Mouse (Mus musculus) liver, postnatal 0 days (tissue): ENCODE measurements around the gene Crtap. TPM values are rescaled to one million over a fixed set of nuclear protein-coding genes. Genes with fewer than 3 reads are reported as not detected.

Experiments
- ATAC-seq: fragments of 200-750 bp; cut with Nextera tagmentation; 2 replicates; pipeline ENCODE4 v1.8.0; 2017; ENCODE audit warnings: mild to moderate bottlenecking, moderate library complexity
- DNase-seq: peaks from one replicate; pipeline ENCODE4 v3.0.0-alpha.2; 2016
- H3K27ac ChIP-seq: fragments of 300-500 bp; sonication (generic); 2 replicates; pipeline ENCODE4 v1.5.1; 2014; ENCODE audit warnings: antibody characterized with exemption, moderate library complexity, mild to moderate bottlenecking, low read depth
- H3K27me3 ChIP-seq: fragments of 300-500 bp; sonication (generic); 2 replicates; pipeline ENCODE4 v1.6.1; 2014; ENCODE audit warnings: low read length, control low read depth, mixed read lengths; ENCODE audit not compliant: insufficient read depth
- H3K36me3 ChIP-seq: fragments of 300-500 bp; sonication (generic); replicated peaks from 2 replicates; pipeline ENCODE4 v1.6.1; 2014; ENCODE audit warnings: mild to moderate bottlenecking, control low read depth, low read length, moderate library complexity, mixed read lengths; ENCODE audit not compliant: insufficient read depth
- H3K4me1 ChIP-seq: fragments of 300-500 bp; sonication (generic); 2 replicates; pipeline ENCODE4 v1.6.1; 2014; ENCODE audit warnings: antibody characterized with exemption, mild to moderate bottlenecking, control low read depth; ENCODE audit not compliant: insufficient read depth
- H3K4me2 ChIP-seq: fragments of 300-500 bp; sonication (generic); 2 replicates; pipeline ENCODE4 v1.6.1; 2014; ENCODE audit warnings: low read depth, mild to moderate bottlenecking, low read length, moderate library complexity, mixed read lengths
- H3K4me3 ChIP-seq: fragments of 300-500 bp; sonication (generic); 2 replicates; pipeline ENCODE4 v1.5.1; 2014; ENCODE audit warnings: low read depth, low read length
- H3K9ac ChIP-seq: fragments of 300-500 bp; sonication (generic); replicated peaks from 2 replicates; pipeline ENCODE4 v1.6.1; 2014; ENCODE audit warnings: mild to moderate bottlenecking, moderate library complexity
- H3K9me3 ChIP-seq: fragments of 300-500 bp; sonication (generic); 2 replicates; pipeline ENCODE4 v1.6.1; 2016; ENCODE audit warnings: mild to moderate bottlenecking, control low read depth, low read length, mixed read lengths
- CTCF ChIP-seq: sonication (generic); IDR thresholded peaks from 2 replicates; pipeline ENCODE4 v1.5.1; 2016; ENCODE audit warnings: antibody characterized with exemption, low read depth
- EP300 ChIP-seq: IDR thresholded peaks from 2 replicates; pipeline ENCODE4 v1.6.1; 2016; ENCODE audit warnings: antibody characterized with exemption, low read depth, mild to moderate bottlenecking
- WGBS: fragments of 180-500 bp; shearing (Covaris S2); extraction: QIAGEN DNeasy Blood & Tissue Kit; methylation state at CpG from one replicate; pipeline ENCODE4 v1.1.7; 2014; ENCODE audit not compliant: insufficient replicate concordance; 5-methylcytosine and 5-hydroxymethylcytosine counted together
- polyA plus RNA-seq: library from polyadenylated mRNA; unstranded; fragments of >200 nt; fragmentation: Nextera tagmentation; extraction: Ambion mirVana; gene quantifications from 2 replicates; pipeline ENCODE4 v1.2.1, GENCODE M21; 2015

The Crtap gene
- 19.9 and 20.1 TPM in 2 replicates for polyA plus RNA-seq

- Histone ChIP-seq H3K9ac (peak within 1 kb of the TSS; percentile 67), H3K4me2 (peak within 1 kb of the TSS; percentile 95), H3K9me3 (no peaks in the 10 kb centered on the region), H3K27me3 (no peaks in the 10 kb centered on the region), H3K4me3 (peak within 1 kb of the TSS; percentile 65), H3K4me1 (peaks cover 11% of the 10 kb centered on the region), H3K27ac (peak within 1 kb of the TSS; percentile 30; the same call in 1 of the 2 replicates), H3K36me3 (no peaks in the 10 kb centered on the region)
- ATAC-seq (peak; percentile 73), DNase-seq (peak; percentile 81)
- TF ChIP-seq EP300 (no peak), CTCF (no peak)
- 2% methylated on average over 72 of the region's 96 CpGs for WGBS
These were observed at the start of gene Crtap for GRCm38 (mm10) chr9:114389905-114390748. Gene Crtap (minus strand): TSS chr9:114390675.

GRCm38 (mm10) chr9:114435668-114436067 lies 45.2 kb upstream of the Crtap start:
- Histone ChIP-seq H3K4me3 (no peak overlapping the region), H3K27ac (no peak overlapping the region), H3K9me3 (no peaks in the 10 kb centered on the region), H3K9ac (no peak overlapping the region), H3K4me2 (no peak overlapping the region), H3K4me1 (no peaks in the 10 kb centered on the region), H3K27me3 (no peaks in the 10 kb centered on the region), H3K36me3 (peaks cover 5% of the 10 kb centered on the region; the same call in 1 of the 2 replicates)
- 70% methylated on average over 2 of the region's 2 CpGs for WGBS
- TF ChIP-seq CTCF (no peak), EP300 (no peak)
- ATAC-seq (no peak), DNase-seq (no peak)

GRCm38 (mm10) chr9:114428103-114428834 lies 37.8 kb upstream of the Crtap start:
- no peak for ATAC-seq

GRCm38 (mm10) chr9:114427425-114427824 lies 37.0 kb upstream of the Crtap start:
- Histone ChIP-seq H3K4me3 (no peak overlapping the region), H3K27ac (no peak overlapping the region), H3K4me1 (no peaks in the 10 kb centered on the region), H3K4me2 (no peak overlapping the region), H3K36me3 (peaks cover 8% of the 10 kb centered on the region; the same call in 1 of the 2 replicates), H3K27me3 (no peaks in the 10 kb centered on the region), H3K9me3 (no peaks in the 10 kb centered on the region), H3K9ac (no peak overlapping the region)
- DNase-seq (no peak), ATAC-seq (no peak)
- TF ChIP-seq CTCF: no peak
- TF ChIP-seq EP300: no peak
- 75% methylated on average over 8 of the region's 8 CpGs for WGBS

More at GRCm38 (mm10) chr9:114428103-114428834, 37.8 kb upstream of the Crtap start:
- no peak for DNase-seq
- Histone ChIP-seq H3K4me1 (no peaks in the 10 kb centered on the region), H3K4me3 (no peak overlapping the region), H3K27me3 (no peaks in the 10 kb centered on the region), H3K27ac (no peak overlapping the region), H3K4me2 (no peak overlapping the region), H3K9ac (no peak overlapping the region), H3K9me3 (no peaks in the 10 kb centered on the region), H3K36me3 (peaks cover 8% of the 10 kb centered on the region)
- 74% methylated on average over 12 of the region's 12 CpGs for WGBS
- TF ChIP-seq EP300 (no peak), CTCF (no peak)

GRCm38 (mm10) chr9:114426201-114426600 lies 35.7 kb upstream of the Crtap start:
- TF ChIP-seq EP300 (no peak), CTCF (no peak)
- H3K4me3 ChIP-seq: no peak overlapping the region
- H3K27ac ChIP-seq: no peak overlapping the region
- ATAC-seq (no peak), DNase-seq (no peak)
- H3K4me1 ChIP-seq: no peaks in the 10 kb centered on the region
- H3K9me3 ChIP-seq: no peaks in the 10 kb centered on the region
- no peak overlapping the region for H3K4me2 ChIP-seq
- H3K27me3 ChIP-seq: no peaks in the 10 kb centered on the region
- H3K9ac ChIP-seq: no peak overlapping the region
- H3K36me3 ChIP-seq: peaks cover 8% of the 10 kb centered on the region; the same call in 1 of the 2 replicates
- 76% methylated on average over 5 of the region's 5 CpGs for WGBS

- no peaks in the 10 kb centered on the region for H3K4me1 ChIP-seq
- H3K9ac ChIP-seq: no peak overlapping the region
- H3K27me3 ChIP-seq: no peaks in the 10 kb centered on the region
- no peaks in the 10 kb centered on the region for H3K9me3 ChIP-seq
- WGBS: 90% methylated on average over 5 of the region's 5 CpGs
- H3K36me3 ChIP-seq: peaks cover 8% of the 10 kb centered on the region; the same call in 1 of the 2 replicates
- DNase-seq: no peak
- H3K4me2 ChIP-seq: no peak overlapping the region
- ATAC-seq: no peak
- no peak overlapping the region for H3K4me3 ChIP-seq
- no peak for TF ChIP-seq EP300
- no peak for TF ChIP-seq CTCF
- no peak overlapping the region for H3K27ac ChIP-seq
These were observed 35.1 kb upstream of the Crtap start for GRCm38 (mm10) chr9:114425576-114425975.
